Mouse (Mus musculus): ENCODE results near the gene Khdc3. TPM values are rescaled to one million over a fixed set of nuclear protein-coding genes. Genes with fewer than 3 reads are reported as not detected.

Gene Khdc3
- polyA plus RNA-seq, 1 experiment from 2014 or later = not detected

GRCm38 (mm10) chr9:73082291-73083000 lies 19.2 kb upstream of the Khdc3 start:
- Histone ChIP-seq H3K27me3 (ENCODE audit: low read depth, poor library complexity, severe bottlenecking) (0 out of 2 replicates have a peak, but pooled peaks cover under 1% of the 10 kb centered on the region), H3K9me3 (replicated peaks) (no peaks in the 10 kb centered on the region), H3K4me3 (no peak overlapping the region), H3K36me3 (no peaks in the 10 kb centered on the region), H3K4me1 (no peaks in the 10 kb centered on the region), H3K27ac (no peak overlapping the region)
- DNase-seq (ENCODE audit: low spot score) = no peak
- WGBS = 86% methylated on average over 8 of the region's 8 CpGs

- no peaks in the 10 kb centered on the region for H3K36me3 ChIP-seq
- H3K27ac ChIP-seq = no peak overlapping the region
- no peaks in the 10 kb centered on the region for H3K9me3 ChIP-seq (replicated peaks)
- no peak overlapping the region for H3K4me3 ChIP-seq
- DNase-seq (ENCODE audit: low spot score) = no peak
- WGBS = 79% methylated on average over 6 of the region's 6 CpGs
- H3K4me1 ChIP-seq = no peaks in the 10 kb centered on the region
- H3K27me3 ChIP-seq (ENCODE audit: low read depth, poor library complexity, severe bottlenecking) = 0 out of 2 replicates have a peak, but pooled peaks cover 4% of the 10 kb centered on the region
Observed at GRCm38 (mm10) chr9:73083956-73084355, 17.7 kb upstream of the Khdc3 start.

DNA sequence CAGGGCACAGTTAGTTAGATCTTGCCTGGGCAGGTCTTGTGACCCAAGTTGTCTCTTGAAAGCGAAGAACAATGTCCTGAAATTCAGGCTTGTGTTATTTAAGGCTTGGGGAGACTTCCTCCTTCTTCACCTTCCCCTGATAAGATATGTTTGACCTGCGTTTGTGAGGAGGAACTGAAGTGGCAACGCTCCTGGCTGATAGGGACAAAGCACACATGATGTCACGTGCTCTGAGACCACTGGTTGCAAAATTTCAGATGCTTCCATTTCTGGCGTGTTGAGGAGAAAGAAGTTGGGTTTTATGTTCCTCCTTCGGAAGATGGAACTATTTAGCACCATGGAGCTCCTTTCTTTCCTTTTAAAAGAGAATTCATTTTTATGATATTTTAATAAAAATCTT lies 15.8 kb upstream of the Khdc3 start:
- no peak for DNase-seq (ENCODE audit: low spot score)
- Histone ChIP-seq H3K9me3 (replicated peaks) (no peaks in the 10 kb centered on the region), H3K4me3 (no peak overlapping the region), H3K4me1 (no peaks in the 10 kb centered on the region), H3K36me3 (no peaks in the 10 kb centered on the region), H3K27ac (no peak overlapping the region), H3K27me3 (ENCODE audit: low read depth, poor library complexity, severe bottlenecking) (0 out of 2 replicates have a peak, but pooled peaks cover 4% of the 10 kb centered on the region)
- 86% methylated on average over 6 of the region's 6 CpGs for WGBS

GRCm38 (mm10) chr9:73087121-73087520 lies 14.5 kb upstream of the Khdc3 start:
- H3K36me3 ChIP-seq = no peaks in the 10 kb centered on the region
- DNase-seq (ENCODE audit: low spot score) = no peak
- no peak overlapping the region for H3K4me3 ChIP-seq
- 70% methylated on average over 8 of the region's 8 CpGs for WGBS
- H3K27me3 ChIP-seq (ENCODE audit: low read depth, poor library complexity, severe bottlenecking) = 0 out of 2 replicates have a peak, but pooled peaks cover 4% of the 10 kb centered on the region
- H3K27ac ChIP-seq = no peak overlapping the region
- no peaks in the 10 kb centered on the region for H3K9me3 ChIP-seq (replicated peaks)
- H3K4me1 ChIP-seq = no peaks in the 10 kb centered on the region

- 76% methylated on average over 5 of the region's 5 CpGs for WGBS
- H3K4me3 ChIP-seq = no peak overlapping the region
- no peaks in the 10 kb centered on the region for H3K4me1 ChIP-seq
- no peak for DNase-seq (ENCODE audit: low spot score)
- H3K36me3 ChIP-seq = no peaks in the 10 kb centered on the region
- H3K27ac ChIP-seq = no peak overlapping the region
- H3K9me3 ChIP-seq (replicated peaks) = no peaks in the 10 kb centered on the region
- 0 out of 2 replicates have a peak, but pooled peaks cover 4% of the 10 kb centered on the region for H3K27me3 ChIP-seq (ENCODE audit: low read depth, poor library complexity, severe bottlenecking)
Observed at GRCm38 (mm10) chr9:73087581-73087980, 14.1 kb upstream of the Khdc3 start.

- no peak overlapping the region for H3K4me3 ChIP-seq
- 0 out of 2 replicates have a peak, but pooled peaks cover 4% of the 10 kb centered on the region for H3K27me3 ChIP-seq (ENCODE audit: low read depth, poor library complexity, severe bottlenecking)
- WGBS = 74% methylated on average over 16 of the region's 16 CpGs
- H3K9me3 ChIP-seq (replicated peaks) = no peaks in the 10 kb centered on the region
- H3K36me3 ChIP-seq = no peaks in the 10 kb centered on the region
- H3K27ac ChIP-seq = no peak overlapping the region
- DNase-seq (ENCODE audit: low spot score) = no peak
- peaks cover under 1% of the 10 kb centered on the region; the same call in 1 of the 2 replicates for H3K4me1 ChIP-seq
Observed at GRCm38 (mm10) chr9:73089222-73089920, 12.3 kb upstream of the Khdc3 start.

DNA sequence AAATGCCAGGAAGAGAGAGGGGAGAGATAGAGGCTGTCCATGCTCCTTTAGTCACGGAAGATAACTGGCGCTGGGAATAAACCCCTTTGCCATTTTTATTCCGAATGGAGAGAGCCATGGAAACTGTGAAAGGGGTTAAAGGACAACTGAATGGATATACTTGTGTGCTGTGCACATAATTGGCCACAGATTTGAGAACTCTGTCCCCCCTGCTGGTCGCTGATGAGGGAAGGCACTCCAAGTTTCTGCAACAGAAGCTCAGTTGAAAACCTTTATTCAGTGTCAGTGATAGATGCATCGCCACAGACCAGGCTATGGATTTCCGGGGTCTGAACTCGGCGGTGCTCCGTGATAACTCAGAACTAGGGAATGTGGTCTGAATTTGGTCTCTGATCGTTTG lies 11.5 kb upstream of the Khdc3 start:
- 85% methylated on average over 10 of the region's 10 CpGs for WGBS
- peaks cover 6% of the 10 kb centered on the region for H3K4me1 ChIP-seq
- no peaks in the 10 kb centered on the region for H3K36me3 ChIP-seq
- DNase-seq (ENCODE audit: low spot score) = no peak
- no peak overlapping the region for H3K27ac ChIP-seq
- no peaks in the 10 kb centered on the region for H3K9me3 ChIP-seq (replicated peaks)
- no peak overlapping the region for H3K4me3 ChIP-seq
- peaks cover 9% of the 10 kb centered on the region; the same call in 1 of the 2 replicates for H3K27me3 ChIP-seq (ENCODE audit: low read depth, poor library complexity, severe bottlenecking)

- H3K4me3 ChIP-seq = no peak overlapping the region
- DNase-seq (ENCODE audit: low spot score) = no peak
- H3K27ac ChIP-seq = no peak overlapping the region
- no peaks in the 10 kb centered on the region for H3K9me3 ChIP-seq (replicated peaks)
- H3K27me3 ChIP-seq (ENCODE audit: low read depth, poor library complexity, severe bottlenecking) = peaks cover 13% of the 10 kb centered on the region; the same call in 1 of the 2 replicates
- 0% methylated on average over 1 of the region's 1 CpGs for WGBS
- peaks cover 6% of the 10 kb centered on the region for H3K4me1 ChIP-seq
- no peaks in the 10 kb centered on the region for H3K36me3 ChIP-seq
Observed at GRCm38 (mm10) chr9:73091747-73092146, 9.9 kb upstream of the Khdc3 start.

- WGBS = 59% methylated on average over 17 of the region's 17 CpGs
- no peak for DNase-seq (ENCODE audit: low spot score)
Observed at GRCm38 (mm10) chr9:73094580-73094979, 7.1 kb upstream of the Khdc3 start.

GRCm38 (mm10) chr9:73097898-73098297 lies 3.7 kb upstream of the Khdc3 start:
- Histone ChIP-seq H3K27ac (no peak overlapping the region), H3K36me3 (no peaks in the 10 kb centered on the region), H3K4me3 (no peak overlapping the region), H3K4me1 (peaks cover 7% of the 10 kb centered on the region), H3K9me3 (replicated peaks) (no peaks in the 10 kb centered on the region), H3K27me3 (ENCODE audit: low read depth, poor library complexity, severe bottlenecking) (peaks cover 29% of the 10 kb centered on the region)
- DNase-seq (ENCODE audit: low spot score) = no peak
- WGBS = 77% methylated on average over 2 of the region's 2 CpGs

More at GRCm38 (mm10) chr9:73094580-73094979, 7.1 kb upstream of the Khdc3 start:
- Histone ChIP-seq H3K9me3 (replicated peaks) (no peaks in the 10 kb centered on the region), H3K27ac (no peak overlapping the region), H3K4me3 (no peak overlapping the region), H3K36me3 (no peaks in the 10 kb centered on the region), H3K27me3 (ENCODE audit: low read depth, poor library complexity, severe bottlenecking) (peaks cover 9% of the 10 kb centered on the region; the same call in 1 of the 2 replicates), H3K4me1 (peaks cover 6% of the 10 kb centered on the region)

GRCm38 (mm10) chr9:73102181-73102580 lies 545 bp downstream of the Khdc3 start, which contains the start of gene Gm20509:
TSS of gene Gm20509 (plus strand) at chr9:73102470.
- WGBS = 89% methylated on average over 4 of the region's 4 CpGs
- peak within 1 kb of the TSS; percentile 56 for H3K4me3 ChIP-seq
- H3K9me3 ChIP-seq (replicated peaks) = no peaks in the 10 kb centered on the region
- H3K27me3 ChIP-seq (ENCODE audit: low read depth, poor library complexity, severe bottlenecking) = peaks cover 61% of the 10 kb centered on the region
- peak within 1 kb of the TSS; percentile 85 for H3K27ac ChIP-seq
- DNase-seq (ENCODE audit: low spot score) = no peak
- H3K4me1 ChIP-seq = peaks cover 12% of the 10 kb centered on the region
- H3K36me3 ChIP-seq = no peaks in the 10 kb centered on the region

DNA sequence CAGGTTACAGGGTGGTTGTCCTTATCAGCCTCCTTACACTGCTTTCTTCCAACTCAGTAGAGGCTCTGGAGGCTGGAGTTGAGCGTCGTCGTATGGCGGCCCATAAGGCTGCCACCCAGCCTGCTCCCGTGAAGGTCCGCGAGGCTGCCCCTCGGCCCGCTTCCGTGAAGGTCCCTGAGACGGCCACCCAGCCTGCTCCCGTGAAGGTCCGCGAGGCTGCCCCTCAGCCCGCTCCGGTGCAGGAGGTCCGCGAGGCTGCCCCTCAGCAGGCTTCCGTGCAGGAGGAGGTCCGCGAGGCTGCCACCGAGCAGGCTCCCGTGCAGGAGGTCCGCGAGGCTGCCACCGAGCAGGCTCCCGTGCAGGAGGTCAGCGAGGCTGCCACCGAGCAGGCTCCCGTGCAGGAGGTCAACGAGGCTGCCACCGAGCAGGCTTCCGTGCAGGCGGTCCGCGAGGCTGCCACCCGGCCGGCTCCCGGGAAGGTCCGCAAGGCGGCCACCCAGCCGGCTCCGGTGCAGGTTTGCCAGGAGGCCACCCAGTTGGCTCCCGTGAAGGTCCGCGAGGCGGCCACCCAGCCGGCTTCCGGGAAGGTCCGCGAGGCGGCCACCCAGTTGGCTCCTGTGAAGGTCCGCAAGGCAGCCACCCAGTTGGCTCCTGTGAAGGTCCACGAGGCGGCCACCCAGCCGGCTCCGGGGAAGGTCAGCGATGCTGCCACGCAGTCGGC lies 1.7 kb downstream of the Khdc3 start:
- H3K4me1 ChIP-seq = peaks cover 12% of the 10 kb centered on the region
- DNase-seq (ENCODE audit: low spot score) = peak; percentile 82
- peak overlapping the region; percentile 56 for H3K4me3 ChIP-seq
- H3K27ac ChIP-seq = peak overlapping the region; percentile 85
- no peaks in the 10 kb centered on the region for H3K9me3 ChIP-seq (replicated peaks)
- WGBS = 5% methylated on average over 60 of the region's 60 CpGs
- no peaks in the 10 kb centered on the region for H3K36me3 ChIP-seq
- H3K27me3 ChIP-seq (ENCODE audit: low read depth, poor library complexity, severe bottlenecking) = peaks cover 61% of the 10 kb centered on the region

DNA sequence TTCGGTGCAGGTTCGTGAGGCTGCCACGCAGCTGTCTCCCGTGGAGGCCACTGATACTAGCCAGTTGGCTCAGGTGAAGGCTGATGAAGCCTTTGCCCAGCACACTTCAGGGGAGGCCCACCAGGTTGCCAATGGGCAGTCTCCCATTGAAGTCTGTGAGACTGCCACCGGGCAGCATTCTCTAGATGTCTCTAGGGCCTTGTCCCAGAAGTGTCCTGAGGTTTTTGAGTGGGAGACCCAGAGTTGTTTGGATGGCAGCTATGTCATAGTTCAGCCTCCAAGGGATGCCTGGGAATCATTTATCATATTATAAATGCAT lies 2.2 kb downstream of the Khdc3 start:
- H3K27ac ChIP-seq = peak overlapping the region; percentile 85
- DNase-seq (ENCODE audit: low spot score) = no peak
- 55% methylated on average over 5 of the region's 5 CpGs for WGBS
- peak overlapping the region; percentile 56 for H3K4me3 ChIP-seq
- H3K4me1 ChIP-seq = peaks cover 12% of the 10 kb centered on the region
- peaks cover 61% of the 10 kb centered on the region for H3K27me3 ChIP-seq (ENCODE audit: low read depth, poor library complexity, severe bottlenecking)
- H3K36me3 ChIP-seq = no peaks in the 10 kb centered on the region
- no peaks in the 10 kb centered on the region for H3K9me3 ChIP-seq (replicated peaks)

All from limb, embryonic 10.5 days (tissue).